8 mouse cellular contexts compared by ENCODE assay signal in the genomic region with DNA sequence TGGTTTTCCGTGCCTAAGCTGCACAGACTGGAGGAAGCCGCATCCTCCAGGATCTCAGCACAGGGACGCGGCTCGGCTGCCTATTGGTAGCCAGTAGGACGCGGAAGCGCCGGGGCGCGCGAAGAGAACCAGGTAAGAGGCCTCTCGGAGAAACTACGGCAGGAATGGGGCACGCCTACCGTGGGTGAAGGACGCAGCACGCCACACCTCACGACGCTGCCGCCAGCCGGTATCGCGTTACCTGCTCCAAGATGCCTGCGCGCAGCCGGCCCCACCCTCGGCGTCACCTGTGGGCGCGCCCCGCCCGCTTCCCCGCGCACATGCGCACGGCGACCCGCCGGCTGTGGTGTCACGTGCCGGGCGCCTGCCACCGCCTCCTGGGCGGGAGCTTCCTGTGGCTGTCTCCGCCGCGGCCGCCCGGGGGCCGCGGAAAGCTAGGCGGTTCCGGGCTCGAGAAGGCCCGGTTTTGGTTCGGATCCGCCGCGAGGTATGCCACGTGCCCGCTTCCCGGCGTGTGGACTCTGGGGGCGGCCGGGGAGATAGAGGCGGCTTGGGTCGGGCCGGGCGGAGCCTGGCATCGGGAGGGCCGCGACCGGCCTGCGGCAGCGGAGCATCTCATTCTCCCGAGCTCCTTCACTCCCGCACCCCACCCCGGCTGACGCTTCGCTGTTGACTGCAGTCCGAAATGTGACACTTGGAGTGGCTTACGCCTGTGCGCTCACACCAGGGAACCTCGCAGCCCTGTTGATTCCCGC. TPM values are rescaled to one million over a fixed set of nuclear protein-coding genes. Genes with fewer than 3 reads are reported as not detected.
DNase-seq lines count a peak whose midpoint lies in the region; ATAC-seq and TF ChIP-seq lines count a peak whose summit lies in the region.

A gene (plus strand): TSS at position 354 of the 755 bp plus-strand sequence.

- H3K27ac ChIP-seq in heart, embryonic 14.5 days (replicated peaks in 1 of 2; ENCODE audit: control insufficient read depth in 1 of 2, insufficient read depth in 1 of 2, low read depth in 2 of 2, low read length in 2 of 2), result peak within 1 kb of the TSS; percentile 78 to 84
- H3K27ac ChIP-seq in liver, embryonic 14.5 days, result peak within 1 kb of the TSS; percentile 9
- peak within 1 kb of the TSS; percentile 69 for H3K27ac ChIP-seq in neural tube, embryonic 11.5 days (ENCODE audit: low read depth, low read length)
- peak within 1 kb of the TSS; percentile 92 for H3K27ac ChIP-seq in stomach, postnatal 0 days (replicated peaks)

- no peaks in the 10 kb centered on the region for H3K9me3 ChIP-seq in heart, embryonic 14.5 days (ENCODE audit: control insufficient read depth, low read length)
- H3K9me3 ChIP-seq in liver, embryonic 14.5 days (ENCODE audit: control insufficient read depth, low read length), result no peaks in the 10 kb centered on the region
- H3K9me3 ChIP-seq in neural tube, embryonic 11.5 days (ENCODE audit: control insufficient read depth, low read length), result no peaks in the 10 kb centered on the region
- no peaks in the 10 kb centered on the region for H3K9me3 ChIP-seq in stomach, postnatal 0 days (ENCODE audit: control insufficient read depth, low read length)

- TF ChIP-seq EP300 in liver, embryonic 14.5 days (IDR thresholded peaks at IDR 0.05; ENCODE audit: low read depth), result no peak
- TF ChIP-seq EP300 in stomach, postnatal 0 days (optimal IDR thresholded peaks at IDR 0.05), result no peak

- no peak for TF ChIP-seq CTCF in liver, embryonic 14.5 days (IDR thresholded peaks at IDR 0.05; ENCODE audit: low read depth)
- TF ChIP-seq CTCF in stomach, postnatal 0 days (IDR thresholded peaks at IDR 0.05; ENCODE audit: low read depth), result peak; percentile 17; the same call in 1 of the 2 replicates

- peak within 1 kb of the TSS; percentile 88 for H3K4me2 ChIP-seq in heart, embryonic 14.5 days (ENCODE audit: low read length)
- H3K4me2 ChIP-seq in liver, embryonic 14.5 days (ENCODE audit: low read depth), result peak within 1 kb of the TSS; percentile 83
- peak within 1 kb of the TSS; percentile 92 for H3K4me2 ChIP-seq in neural tube, embryonic 11.5 days (ENCODE audit: low read depth)
- peak within 1 kb of the TSS; percentile 78 for H3K4me2 ChIP-seq in stomach, postnatal 0 days (replicated peaks; ENCODE audit: low read depth)

- WGBS in heart, embryonic 14.5 days, result under 1% methylated on average over 79 of the region's 86 CpGs
- under 1% methylated on average over 69 of the region's 86 CpGs for WGBS in liver, embryonic 14.5 days (ENCODE audit: insufficient replicate concordance)
- WGBS in neural tube, embryonic 11.5 days, result under 1% methylated on average over 67 of the region's 86 CpGs
- under 1% methylated on average over 68 of the region's 86 CpGs for WGBS in stomach, postnatal 0 days

- peak; percentile 88 for ATAC-seq in CD4-positive, CD25-positive, alpha-beta regulatory T cell, adult 4 months
- ATAC-seq in heart, embryonic 14.5 days (ENCODE audit: insufficient number of reproducible peaks, insufficient read depth, low FRiP score, low read depth), result peak; percentile 92
- ATAC-seq in liver, embryonic 14.5 days (ENCODE audit: insufficient read depth), result peak; percentile 95
- ATAC-seq in neural tube, embryonic 11.5 days (ENCODE audit: insufficient read depth, low FRiP score, low TSS enrichment), result peak; percentile 91
- ATAC-seq in stomach, postnatal 0 days (ENCODE audit: low FRiP score, low TSS enrichment), result peak; percentile 96

- H3K4me1 ChIP-seq in heart, embryonic 14.5 days (ENCODE audit: control insufficient read depth in 2 of 2, insufficient read depth in 2 of 2, low read length in 2 of 2), result peaks cover 7 to 15% of the 10 kb centered on the region in 2 experiments
- peaks cover 5 to 9% of the 10 kb centered on the region in 2 experiments; a peak in 3 of 4 replicates for H3K4me1 ChIP-seq in liver, embryonic 14.5 days (replicated peaks; ENCODE audit: control insufficient read depth in 2 of 2, insufficient read depth in 2 of 2, low read length in 1 of 2)
- H3K4me1 ChIP-seq in neural tube, embryonic 11.5 days (ENCODE audit: control insufficient read depth, insufficient read depth, low read length), result peaks cover 4% of the 10 kb centered on the region
- peaks cover 4% of the 10 kb centered on the region; the same call in 1 of the 2 replicates for H3K4me1 ChIP-seq in stomach, postnatal 0 days (replicated peaks; ENCODE audit: control insufficient read depth, insufficient read depth)

- H3K36me3 ChIP-seq in heart, embryonic 14.5 days (ENCODE audit: control insufficient read depth, insufficient read depth, low read length), result peaks cover 16% of the 10 kb centered on the region
- peaks cover 2% of the 10 kb centered on the region for H3K36me3 ChIP-seq in liver, embryonic 14.5 days (replicated peaks; ENCODE audit: control insufficient read depth, insufficient read depth, low read depth)
- no peaks in the 10 kb centered on the region for H3K36me3 ChIP-seq in neural tube, embryonic 11.5 days (ENCODE audit: control insufficient read depth, insufficient read depth, low read length)
- H3K36me3 ChIP-seq in stomach, postnatal 0 days (ENCODE audit: control insufficient read depth, insufficient read depth, low read length), result peaks cover 2% of the 10 kb centered on the region; the same call in 1 of the 2 replicates

- peak within 1 kb of the TSS; percentile 92 for H3K9ac ChIP-seq in heart, embryonic 14.5 days (ENCODE audit: low read length)
- peak within 1 kb of the TSS; percentile 79 for H3K9ac ChIP-seq in liver, embryonic 14.5 days (replicated peaks)
- H3K9ac ChIP-seq in neural tube, embryonic 11.5 days (ENCODE audit: low read length), result peak within 1 kb of the TSS; percentile 83
- peak within 1 kb of the TSS; percentile 89 for H3K9ac ChIP-seq in stomach, postnatal 0 days (ENCODE audit: low read length)

- DNase-seq in c-Kit-negative CD71-positive TER-119-positive erythroid progenitor cells, embryonic 14.5 days (ENCODE audit: low read depth, low spot score), result peak; percentile 88
- peak; percentile 65 for DNase-seq in fibroblast of lung, adult 2 months (ENCODE audit: low read depth)
- peak; percentile 93 to 98 for DNase-seq in kidney, postnatal 25 days
- DNase-seq in liver, embryonic 14.5 days (ENCODE audit: low read depth in 3 of 3, low spot score in 3 of 3), result peak; percentile 77 to 88 (median 81)
- peak; percentile 91 for DNase-seq in neural tube, embryonic 11.5 days (ENCODE audit: low spot score)
- peak; percentile 99 for DNase-seq in stomach, postnatal 0 days (ENCODE audit: low spot score)

- H3K27me3 ChIP-seq in heart, embryonic 14.5 days (ENCODE audit: control insufficient read depth, insufficient read depth, low read length), result no peaks in the 10 kb centered on the region
- no peaks in the 10 kb centered on the region for H3K27me3 ChIP-seq in liver, embryonic 14.5 days (ENCODE audit: control insufficient read depth, insufficient read depth, low read length)
- no peaks in the 10 kb centered on the region for H3K27me3 ChIP-seq in neural tube, embryonic 11.5 days (ENCODE audit: control insufficient read depth, insufficient read depth, low read length)
- no peaks in the 10 kb centered on the region for H3K27me3 ChIP-seq in stomach, postnatal 0 days (ENCODE audit: control insufficient read depth, insufficient read depth, low read length)

- peak within 1 kb of the TSS; percentile 67 to 83 for H3K4me3 ChIP-seq in heart, embryonic 14.5 days (ENCODE audit: control insufficient read depth in 1 of 2, insufficient read depth in 1 of 2, low read depth in 1 of 2, low read length in 2 of 2)
- peak within 1 kb of the TSS; percentile 83 for H3K4me3 ChIP-seq in liver, embryonic 14.5 days (ENCODE audit: insufficient read depth in 1 of 2, low read depth in 2 of 2, low read length in 2 of 2)
- peak within 1 kb of the TSS; percentile 70 for H3K4me3 ChIP-seq in neural tube, embryonic 11.5 days (ENCODE audit: low read depth, low read length)
- H3K4me3 ChIP-seq in stomach, postnatal 0 days (ENCODE audit: low read depth, low read length), result peak within 1 kb of the TSS; percentile 70

RNA-seq across cellular contexts. Expression of the gene that starts here (rescaled TPM):
- 10 to 100 TPM; 31.4 to 62.3 TPM for polyA plus RNA-seq in CD4-positive, CD25-positive, alpha-beta regulatory T cell, adult 4 months (2017; shearing (Covaris generic))
- polyA plus RNA-seq in heart, embryonic 14.5 days (2014; fragmentation: Nextera tagmentation; extraction: Ambion mirVana), result 13.2 and 14.5 TPM in 2 replicates
- 7.6 and 10.1 TPM in 2 replicates for polyA plus RNA-seq in liver, embryonic 14.5 days (2012; rRNA removed)
- polyA plus RNA-seq in liver, embryonic 14.5 days (2014; fragmentation: Nextera tagmentation; extraction: Ambion mirVana), result 7.2 and 8.8 TPM in 2 replicates
- 17.5 and 18.1 TPM in 2 replicates for polyA plus RNA-seq in neural tube, embryonic 11.5 days (2014; fragmentation: Nextera tagmentation; extraction: Ambion mirVana)
- 20.9 and 23.1 TPM in 2 replicates for polyA plus RNA-seq in stomach, postnatal 0 days (2015; fragmentation: Nextera tagmentation; extraction: Ambion mirVana)

Comparison
In these comparisons a context has a peak if more than half of its experiments do, and no peak if none do; other contexts are left out.
1. Peak in every context shown above with its lines: DNase-seq, ATAC-seq, H3K4me3 ChIP-seq and H3K27ac ChIP-seq.
2. H3K27ac ChIP-seq: peak in every context shown above with its lines; median percentile 92 in stomach, postnatal 0 days; 81 in heart, embryonic 14.5 days; 69 in neural tube, embryonic 11.5 days; 9 in liver, embryonic 14.5 days.